33 mouse cellular contexts compared by ENCODE assay signal in the genomic region with DNA sequence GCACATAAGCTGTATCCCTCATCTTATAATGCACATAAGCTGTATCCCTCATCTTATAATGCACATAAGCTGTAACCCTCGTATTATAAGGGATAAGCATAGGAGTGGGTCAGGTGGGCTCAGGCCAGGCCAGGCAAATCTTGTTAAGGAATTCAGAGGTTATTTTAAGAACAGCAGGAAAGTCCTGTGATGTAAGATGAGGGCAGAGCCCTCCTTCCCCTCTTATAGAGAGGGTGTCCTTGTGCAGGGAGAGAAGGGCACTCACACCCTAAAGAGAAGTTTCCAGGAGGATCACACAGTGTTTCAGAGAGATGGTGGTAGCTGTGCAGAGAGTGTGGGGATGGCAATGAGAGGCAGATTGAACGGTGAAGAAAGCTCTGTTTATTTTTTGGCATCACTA. TPM values are rescaled to one million over a fixed set of nuclear protein-coding genes. Genes with fewer than 3 reads are reported as not detected.
DNase-seq lines count a peak whose midpoint lies in the region; ATAC-seq lines count a peak whose summit lies in the region.
"Had no signal": no experiment of that assay in that cellular context is flagged by ENCODE, and none has a peak within 500 bp of the region (broad histone marks: within the 10 kb centered on the region; RNA-seq: fewer than 3 reads in every experiment).

No protein-coding gene starts in this region.

- DNase-seq in heart, embryonic 10.5 days (ENCODE audit: low spot score) = no peak
- no peak for DNase-seq in heart, adult 9 months (ENCODE audit: low spot score in 2 of 2)
- DNase-seq in heart, adult 11 months = no peak
- DNase-seq in heart, adult 8-10 months (ENCODE audit: low spot score) = no peak
- peak; percentile 30 for DNase-seq in retina, postnatal 1 day
- DNase-seq in retina, embryonic 14.5 days (ENCODE audit: low spot score) = no peak
- DNase-seq: adrenal gland, adult 8-10 months; adrenal gland, postnatal 25 days; cerebellum, adult 11-12 months; cerebellum, adult 8-10 months; cerebellum, postnatal 10 days; cerebellum, postnatal 36 days; embryo, embryonic 11 days; gastrocnemius, postnatal 25 days; heart, adult 2 months; kidney, adult 18-20 months had no signal

- no peak overlapping the region for H3K4me3 ChIP-seq in heart, embryonic 10.5 days
- no peak overlapping the region for H3K4me3 ChIP-seq in heart, embryonic 13.5 days
- H3K4me3 ChIP-seq in heart, embryonic 16.5 days (ENCODE audit: low read length) = no peak overlapping the region
- H3K4me3 ChIP-seq: embryonic facial prominence, embryonic 10.5 days; embryonic facial prominence, embryonic 13.5 days; erythroblast, embryonic 14.5 days; forebrain, embryonic 12.5 days; forebrain, embryonic 15.5 days; heart, adult 2 months had no signal

- peaks cover 17% of the 10 kb centered on the region for H3K4me1 ChIP-seq in heart, embryonic 10.5 days
- peaks cover 13% of the 10 kb centered on the region for H3K4me1 ChIP-seq in heart, embryonic 13.5 days
- peaks cover 8% of the 10 kb centered on the region; the same call in 1 of the 2 replicates for H3K4me1 ChIP-seq in heart, embryonic 16.5 days (ENCODE audit: control insufficient read depth, insufficient read depth, low read length)
- H3K4me1 ChIP-seq: embryonic facial prominence, embryonic 13.5 days had no signal

- H3K27ac ChIP-seq in heart, embryonic 10.5 days = peak overlapping the region; percentile 79
- H3K27ac ChIP-seq in heart, embryonic 13.5 days (replicated peaks) = peak overlapping the region; percentile 54
- H3K27ac ChIP-seq in heart, embryonic 16.5 days (ENCODE audit: low read length) = 0 out of 2 replicates have a peak overlapping the region, but pooled peaks have one; percentile 16
- H3K27ac ChIP-seq: embryonic facial prominence, embryonic 10.5 days; embryonic facial prominence, embryonic 13.5 days; forebrain, embryonic 12.5 days; forebrain, embryonic 15.5 days; heart, adult 2 months; hindbrain, embryonic 14.5 days; hindbrain, postnatal 0 days had no signal

- peak overlapping the region; percentile 47 for H3K9ac ChIP-seq in heart, embryonic 13.5 days
- peak overlapping the region; percentile 47; the same call in 1 of the 2 replicates for H3K9ac ChIP-seq in heart, embryonic 16.5 days (ENCODE audit: low read length)
- H3K9ac ChIP-seq: embryonic facial prominence, embryonic 13.5 days; forebrain, embryonic 12.5 days; forebrain, embryonic 15.5 days; hindbrain, embryonic 14.5 days had no signal

- no peaks in the 10 kb centered on the region for H3K36me3 ChIP-seq in heart, embryonic 10.5 days
- H3K36me3 ChIP-seq in heart, embryonic 13.5 days = no peaks in the 10 kb centered on the region
- no peaks in the 10 kb centered on the region for H3K36me3 ChIP-seq in heart, embryonic 16.5 days (ENCODE audit: control insufficient read depth, insufficient read depth)
- H3K36me3 ChIP-seq: embryonic facial prominence, embryonic 10.5 days; embryonic facial prominence, embryonic 13.5 days; forebrain, embryonic 12.5 days; forebrain, embryonic 15.5 days had no signal

- no peaks in the 10 kb centered on the region for H3K9me3 ChIP-seq in heart, embryonic 10.5 days
- no peaks in the 10 kb centered on the region for H3K9me3 ChIP-seq in heart, embryonic 13.5 days
- no peaks in the 10 kb centered on the region for H3K9me3 ChIP-seq in heart, embryonic 16.5 days (replicated peaks; ENCODE audit: control insufficient read depth, low read length)
- H3K9me3 ChIP-seq: embryonic facial prominence, embryonic 10.5 days; embryonic facial prominence, embryonic 13.5 days; forebrain, embryonic 12.5 days; forebrain, embryonic 15.5 days had no signal

- no peak; the same call in 1 of the 2 replicates for ATAC-seq in heart, embryonic 13.5 days (ENCODE audit: extremely low read depth, insufficient number of reproducible peaks, low FRiP score, low TSS enrichment)
- ATAC-seq in heart, embryonic 16.5 days (replicated peaks; ENCODE audit: extremely low read depth, insufficient read depth, low FRiP score) = peak; percentile 63
- ATAC-seq: activated CD4-positive, CD25-positive, alpha-beta regulatory T cell, adult 4 months; forebrain, embryonic 15.5 days; hindbrain, postnatal 0 days; inflammation-experienced regulatory T-cells, adult 6 months; intestine, embryonic 16.5 days had no signal

- no peak overlapping the region for H3K4me2 ChIP-seq in heart, embryonic 13.5 days
- H3K4me2 ChIP-seq in heart, embryonic 16.5 days (ENCODE audit: low read depth, low read length) = no peak overlapping the region
- H3K4me2 ChIP-seq: embryonic facial prominence, embryonic 13.5 days; forebrain, embryonic 12.5 days; forebrain, embryonic 15.5 days; hindbrain, embryonic 14.5 days had no signal

- 43% methylated on average over 2 of the region's 2 CpGs for WGBS in heart, embryonic 10.5 days
- 43% methylated on average over 2 of the region's 2 CpGs for WGBS in heart, embryonic 13.5 days
- WGBS in heart, embryonic 16.5 days = 23% methylated on average over 2 of the region's 2 CpGs

- H3K27me3 ChIP-seq in heart, embryonic 10.5 days (ENCODE audit: insufficient read depth, poor library complexity, severe bottlenecking) = no peaks in the 10 kb centered on the region
- no peaks in the 10 kb centered on the region for H3K27me3 ChIP-seq in heart, embryonic 13.5 days (replicated peaks)
- no peaks in the 10 kb centered on the region; the same call in 1 of the 2 replicates for H3K27me3 ChIP-seq in heart, embryonic 16.5 days (ENCODE audit: control insufficient read depth, insufficient read depth, low read length)
- H3K27me3 ChIP-seq: forebrain, embryonic 15.5 days had no signal

RNA-seq across cellular contexts. Expression of a gene that starts 3.1 kb away (rescaled TPM):
- polyA plus RNA-seq in heart, embryonic 10.5 days (2016; fragmentation: Nextera tagmentation; extraction: Ambion mirVana) = 0.95 and 2.0 TPM in 2 replicates
- polyA plus RNA-seq in heart, embryonic 13.5 days (2015; fragmentation: Nextera tagmentation; extraction: Ambion mirVana) = 1.2 and 1.3 TPM in 2 replicates
- 1.1 and 1.3 TPM in 2 replicates for polyA plus RNA-seq in heart, embryonic 16.5 days (2015; fragmentation: Nextera tagmentation; extraction: Ambion mirVana)
- total RNA-seq in heart, adult 8-10 months (2022) = not detected
- total RNA-seq: adrenal gland, adult 8-10 months; adrenal gland, postnatal 25 days; ES-E14; gastrocnemius, adult 8-10 months; gastrocnemius, postnatal 25 days; heart, adult 2 months had no signal
- polyA plus RNA-seq: activated CD4-positive, CD25-positive, alpha-beta regulatory T cell, adult 4 months; erythroblast, embryonic 14.5 days; gonadal fat pad, adult 2 months; heart, adult 2 months; inflammation-experienced regulatory T-cells, adult 6 months had no signal

RNA-seq across cellular contexts. Expression of a gene that starts 5.8 kb away (rescaled TPM):
- polyA plus RNA-seq in heart, embryonic 10.5 days (2016; fragmentation: Nextera tagmentation; extraction: Ambion mirVana) = 114 and 117 TPM in 2 replicates
- 101 and 111 TPM in 2 replicates for polyA plus RNA-seq in heart, embryonic 13.5 days (2015; fragmentation: Nextera tagmentation; extraction: Ambion mirVana)
- polyA plus RNA-seq in heart, embryonic 16.5 days (2015; fragmentation: Nextera tagmentation; extraction: Ambion mirVana) = 120 and 124 TPM in 2 replicates
- 10 to 100 TPM; 84.4 to 94.5 (median 88.3) TPM for total RNA-seq in heart, adult 8-10 months (2022)

RNA-seq across cellular contexts. Expression of a gene that starts 25.9 kb away (rescaled TPM):
- 0.10 TPM in 1 of 2 replicates, not detected in the other for polyA plus RNA-seq in heart, embryonic 10.5 days (2016; fragmentation: Nextera tagmentation; extraction: Ambion mirVana)
- polyA plus RNA-seq in heart, embryonic 13.5 days (2015; fragmentation: Nextera tagmentation; extraction: Ambion mirVana) = not detected in 2 replicates
- 0.05 TPM in 1 of 2 replicates, not detected in the other for polyA plus RNA-seq in heart, embryonic 16.5 days (2015; fragmentation: Nextera tagmentation; extraction: Ambion mirVana)
- under 1 TPM; 0.24 to 0.86 (median 0.42) TPM for total RNA-seq in heart, adult 8-10 months (2022)
- total RNA-seq: adrenal gland, postnatal 25 days; ES-E14; gastrocnemius, adult 8-10 months; gastrocnemius, postnatal 25 days; hindbrain, postnatal 0 days had no signal
- polyA plus RNA-seq: activated CD4-positive, CD25-positive, alpha-beta regulatory T cell, adult 4 months; cortical plate, adult 2 months; embryonic facial prominence, embryonic 10.5 days; embryonic facial prominence, embryonic 13.5 days; erythroblast, embryonic 14.5 days; forebrain, embryonic 12.5 days; hindbrain, embryonic 11.5 days; hindbrain, postnatal 0 days; inflammation-experienced regulatory T-cells, adult 6 months; intestine, embryonic 16.5 days had no signal

Comparison
In these comparisons a context has a peak if more than half of its experiments do, and no peak if none do; other contexts are left out.
1. H3K27ac ChIP-seq: peak in every context shown above with its lines; median percentile 79 in heart, embryonic 10.5 days; 54 in heart, embryonic 13.5 days; 16 in heart, embryonic 16.5 days.